Mouse (Mus musculus) neural tube, embryonic 12.5 days (tissue): ENCODE results near the gene Efhc1. TPM values are rescaled to one million over a fixed set of nuclear protein-coding genes. Genes with fewer than 3 reads are reported as not detected.

Experiments used
- ATAC-seq: fragments of 200-750 bp; cut with Nextera tagmentation; 2 replicates; pipeline ENCODE4 v1.8.0; 2017; ENCODE audit warnings: low read depth, mild to moderate bottlenecking, moderate TSS enrichment, moderate library complexity; ENCODE audit not compliant: low FRiP score
- H3K27ac ChIP-seq: fragments of 300-500 bp; sonication (generic); 2 replicates; pipeline ENCODE4 v1.5.1; 2016
- H3K27me3 ChIP-seq: fragments of 300-500 bp; sonication (generic); replicated peaks from 2 replicates; pipeline ENCODE4 v1.6.1; 2016; ENCODE audit warnings: mild to moderate bottlenecking
- H3K36me3 ChIP-seq: fragments of 300-500 bp; sonication (generic); 2 replicates; pipeline ENCODE4 v1.6.1; 2016; ENCODE audit warnings: mild to moderate bottlenecking
- H3K4me1 ChIP-seq: fragments of 300-500 bp; sonication (generic); 2 replicates; pipeline ENCODE4 v1.6.1; 2016
- H3K4me2 ChIP-seq: fragments of 300-500 bp; sonication (generic); replicated peaks from 2 replicates; pipeline ENCODE4 v1.6.1; 2016; ENCODE audit warnings: mild to moderate bottlenecking
- H3K4me3 ChIP-seq: fragments of 300-500 bp; sonication (generic); 2 replicates; pipeline ENCODE4 v1.5.1; 2016
- H3K9ac ChIP-seq: fragments of 300-500 bp; sonication (generic); 2 replicates; pipeline ENCODE4 v1.6.1; 2016; ENCODE audit warnings: mild to moderate bottlenecking
- H3K9me3 ChIP-seq: fragments of 300-500 bp; sonication (generic); 2 replicates; pipeline ENCODE4 v1.6.1; 2016; ENCODE audit warnings: mild to moderate bottlenecking
- WGBS: fragments of 180-500 bp; shearing (Covaris S2); methylation state at CpG from one replicate; pipeline ENCODE4 v1.1.7; 2016; 5-methylcytosine and 5-hydroxymethylcytosine counted together
- polyA plus RNA-seq: library from polyadenylated mRNA; unstranded; fragments of >200 nt; fragmentation: Nextera tagmentation; extraction: Ambion mirVana; gene quantifications from 2 replicates; pipeline ENCODE4 v1.2.1, GENCODE M21; 2016

Gene Efhc1
- polyA plus RNA-seq, 1 experiment from 2014 or later, result 1.4 TPM

GRCm38 (mm10) chr1:20996603-20997327 lies 45.3 kb downstream of the Efhc1 start:
- Histone ChIP-seq H3K36me3 (0 out of 2 replicates have a peak, but pooled peaks cover 3% of the 10 kb centered on the region), H3K27me3 (no peaks in the 10 kb centered on the region), H3K4me1 (0 out of 2 replicates have a peak, but pooled peaks cover 3% of the 10 kb centered on the region), H3K4me3 (no peak overlapping the region), H3K9ac (no peak overlapping the region), H3K9me3 (no peaks in the 10 kb centered on the region), H3K27ac (no peak overlapping the region), H3K4me2 (no peak overlapping the region)
- 59% methylated on average over 17 of the region's 17 CpGs for WGBS
- peak; percentile 45 for ATAC-seq

GRCm38 (mm10) chr1:20997328-20997689 lies 45.9 kb downstream of the Efhc1 start:
- Histone ChIP-seq H3K27ac (no peak overlapping the region), H3K36me3 (peaks cover 5% of the 10 kb centered on the region; the same call in 1 of the 2 replicates), H3K9me3 (no peaks in the 10 kb centered on the region), H3K4me3 (no peak overlapping the region), H3K4me1 (0 out of 2 replicates have a peak, but pooled peaks cover 3% of the 10 kb centered on the region), H3K27me3 (no peaks in the 10 kb centered on the region), H3K9ac (no peak overlapping the region), H3K4me2 (no peak overlapping the region)
- 81% methylated on average over 2 of the region's 2 CpGs for WGBS
- peak; percentile 10; the same call in 1 of the 2 replicates for ATAC-seq

GRCm38 (mm10) chr1:20997881-20998389 lies 46.5 kb downstream of the Efhc1 start:
- Histone ChIP-seq H3K4me3 (no peak overlapping the region), H3K4me2 (no peak overlapping the region), H3K4me1 (0 out of 2 replicates have a peak, but pooled peaks cover 3% of the 10 kb centered on the region), H3K36me3 (peaks cover 11% of the 10 kb centered on the region; the same call in 1 of the 2 replicates), H3K27ac (no peak overlapping the region), H3K27me3 (no peaks in the 10 kb centered on the region), H3K9ac (no peak overlapping the region), H3K9me3 (no peaks in the 10 kb centered on the region)
- ATAC-seq, result no peak
- WGBS, result 72% methylated on average over 13 of the region's 13 CpGs

DNA sequence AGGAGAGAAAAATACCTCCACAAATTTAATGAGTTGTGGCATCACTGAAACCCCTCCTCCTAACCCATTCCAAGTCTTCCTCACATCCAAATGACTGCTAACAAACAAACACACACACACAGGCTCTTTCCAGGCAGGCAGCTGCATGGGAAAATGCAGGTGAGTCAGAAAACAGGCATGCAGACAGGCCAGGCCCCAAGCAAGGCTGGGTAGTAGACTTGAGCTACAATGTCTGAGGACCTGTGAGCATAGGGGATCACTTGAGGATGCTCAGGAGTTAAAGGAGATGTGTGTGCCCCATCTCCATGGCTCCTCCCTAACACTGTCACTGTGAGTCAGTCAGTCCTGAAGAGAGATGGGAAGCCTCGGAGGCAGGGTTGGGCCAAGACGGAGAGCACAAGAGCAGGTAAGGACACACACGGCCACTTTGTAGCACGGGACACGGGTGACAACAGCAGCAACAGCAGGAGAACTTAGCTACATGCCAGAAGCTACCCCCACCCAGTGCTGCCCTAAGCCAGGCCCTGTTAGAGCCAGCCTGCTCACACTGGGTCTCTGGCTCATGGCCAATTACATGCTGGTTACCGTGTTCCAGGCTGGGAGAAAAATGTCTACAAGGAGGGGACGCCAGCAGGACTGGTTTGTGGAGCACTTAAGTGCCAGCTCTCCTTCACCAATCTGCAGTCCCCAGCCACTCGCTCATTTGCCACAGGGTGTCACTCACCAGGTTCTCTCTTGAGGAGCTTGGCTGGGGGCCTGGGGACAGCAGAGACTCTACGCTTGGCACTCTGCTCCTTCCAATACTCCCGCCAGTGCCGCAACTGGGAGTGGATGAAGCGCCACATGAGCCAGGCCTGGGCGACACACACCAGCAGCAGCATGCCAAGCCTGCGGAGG lies 51.1 kb downstream of the Efhc1 start:
- H3K4me2 ChIP-seq, result no peak overlapping the region
- WGBS, result 91% methylated on average over 14 of the region's 14 CpGs
- H3K4me3 ChIP-seq, result no peak overlapping the region
- H3K4me1 ChIP-seq, result no peaks in the 10 kb centered on the region
- ATAC-seq, result no peak
- no peaks in the 10 kb centered on the region for H3K9me3 ChIP-seq
- H3K27me3 ChIP-seq, result no peaks in the 10 kb centered on the region
- no peak overlapping the region for H3K27ac ChIP-seq
- H3K36me3 ChIP-seq, result peaks cover 18% of the 10 kb centered on the region; the same call in 1 of the 2 replicates
- H3K9ac ChIP-seq, result no peak overlapping the region

DNA sequence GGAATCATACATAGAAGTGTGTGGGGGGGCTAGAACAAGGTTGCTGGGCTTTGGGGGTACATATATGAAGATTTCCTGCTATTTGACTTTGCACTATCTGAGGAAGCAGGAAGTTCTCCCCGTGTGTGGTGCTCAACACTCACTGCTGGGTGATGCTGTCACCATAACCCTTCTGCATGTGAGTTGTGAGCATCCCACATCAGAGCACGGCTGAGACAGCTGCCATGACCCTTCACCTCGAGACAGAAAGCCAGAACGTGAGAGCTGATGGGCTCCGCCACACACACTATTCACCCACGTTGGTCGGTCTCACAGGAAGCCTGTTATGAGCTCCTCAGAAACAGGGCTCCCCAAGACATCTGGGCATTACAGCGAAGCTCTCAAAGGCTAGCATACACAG lies 53.2 kb downstream of the Efhc1 start:
- Histone ChIP-seq H3K27me3 (no peaks in the 10 kb centered on the region), H3K4me3 (no peak overlapping the region), H3K9me3 (no peaks in the 10 kb centered on the region), H3K4me1 (no peaks in the 10 kb centered on the region), H3K4me2 (no peak overlapping the region), H3K27ac (no peak overlapping the region), H3K36me3 (peaks cover 18% of the 10 kb centered on the region; the same call in 1 of the 2 replicates), H3K9ac (no peak overlapping the region)
- 84% methylated on average over 8 of the region's 8 CpGs for WGBS
- ATAC-seq, result no peak

DNA sequence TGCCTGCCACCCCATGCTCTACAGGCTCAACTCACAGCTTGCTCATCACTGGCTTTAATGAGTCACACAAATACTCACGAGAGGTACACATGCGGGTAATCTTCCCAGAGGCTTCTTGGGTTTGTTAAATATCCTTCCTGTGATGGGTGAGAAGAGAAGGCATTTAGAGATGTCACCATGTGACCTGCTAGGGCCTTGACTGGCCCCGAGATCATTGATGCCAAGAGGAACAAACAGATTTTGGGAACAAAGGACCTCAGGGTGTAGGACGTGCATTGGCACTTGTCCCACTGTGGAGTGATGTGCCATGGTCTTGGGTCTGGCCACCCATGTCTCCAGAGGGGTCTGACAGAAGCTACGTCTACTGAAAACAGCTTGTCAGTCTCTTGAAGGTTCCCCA lies 55.3 kb downstream of the Efhc1 start:
- Histone ChIP-seq H3K4me2 (no peak overlapping the region), H3K27me3 (no peaks in the 10 kb centered on the region), H3K36me3 (peaks cover 18% of the 10 kb centered on the region; the same call in 1 of the 2 replicates), H3K4me3 (no peak overlapping the region), H3K27ac (no peak overlapping the region), H3K9me3 (no peaks in the 10 kb centered on the region), H3K4me1 (no peaks in the 10 kb centered on the region), H3K9ac (no peak overlapping the region)
- WGBS, result 93% methylated on average over 5 of the region's 5 CpGs
- ATAC-seq, result no peak

DNA sequence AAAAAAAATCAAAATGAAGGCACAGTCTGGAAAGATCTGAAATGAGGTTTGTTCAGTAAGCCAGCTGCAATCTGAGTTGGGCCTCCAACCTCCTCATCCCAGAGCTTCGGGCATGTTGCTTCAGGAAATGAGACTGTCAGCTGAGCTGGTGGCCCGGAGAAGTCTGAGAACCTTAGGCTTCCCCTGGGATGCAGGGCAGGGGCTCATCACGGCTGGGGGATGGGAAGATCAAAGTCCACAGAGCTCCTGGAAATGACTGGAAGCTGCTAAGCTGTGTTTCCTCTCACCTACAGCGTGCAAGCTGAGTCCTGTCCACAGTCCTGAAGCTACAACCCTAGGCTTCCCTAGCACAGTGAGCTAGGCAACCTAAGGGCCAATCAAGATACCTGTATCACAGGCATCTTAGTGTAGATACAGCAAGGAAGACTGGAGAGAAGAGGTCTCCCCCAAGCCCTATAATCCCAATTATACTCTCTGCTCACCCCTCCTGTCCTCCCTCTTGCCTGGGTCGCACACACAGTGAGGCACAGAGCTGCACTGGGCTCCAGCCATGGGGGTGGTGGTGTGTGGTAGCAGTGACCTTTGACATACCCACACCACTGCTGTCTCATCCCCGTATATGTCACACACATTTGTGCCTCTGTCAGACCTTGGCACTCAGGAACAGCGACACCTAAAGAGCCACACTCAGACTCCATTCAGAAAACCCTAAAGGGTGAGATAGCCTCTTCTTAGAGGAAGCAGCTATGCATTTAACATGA lies 56.7 kb downstream of the Efhc1 start:
- 81% methylated on average over 7 of the region's 7 CpGs for WGBS
- H3K4me2 ChIP-seq, result no peak overlapping the region
- no peak overlapping the region for H3K27ac ChIP-seq
- no peak for ATAC-seq
- H3K4me1 ChIP-seq, result no peaks in the 10 kb centered on the region
- H3K36me3 ChIP-seq, result 0 out of 2 replicates have a peak, but pooled peaks cover 9% of the 10 kb centered on the region
- no peaks in the 10 kb centered on the region for H3K27me3 ChIP-seq
- H3K9me3 ChIP-seq, result no peaks in the 10 kb centered on the region
- no peak overlapping the region for H3K9ac ChIP-seq
- no peak overlapping the region for H3K4me3 ChIP-seq

DNA sequence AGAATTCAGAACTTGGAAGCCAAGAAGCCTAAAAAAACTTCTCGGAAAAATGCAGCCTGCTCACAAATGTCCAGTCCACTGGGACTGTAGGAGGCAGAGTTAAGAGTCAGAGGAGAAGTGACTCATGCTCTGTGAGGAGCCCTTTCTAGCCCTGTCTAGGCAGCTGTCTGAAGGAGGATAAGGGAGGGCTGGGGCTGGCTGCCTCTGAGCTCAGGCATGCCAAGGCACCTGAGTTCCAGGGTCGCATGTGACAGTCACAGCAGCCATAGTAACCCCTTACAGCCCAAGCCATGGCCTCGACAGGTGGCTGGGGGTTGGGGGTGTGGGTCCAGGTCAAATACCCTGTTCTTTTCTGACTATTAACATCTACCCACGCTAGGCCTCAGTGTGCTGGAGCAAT lies 57.5 kb downstream of the Efhc1 start:
- Histone ChIP-seq H3K27ac (no peak overlapping the region), H3K9ac (no peak overlapping the region), H3K9me3 (no peaks in the 10 kb centered on the region), H3K36me3 (0 out of 2 replicates have a peak, but pooled peaks cover 4% of the 10 kb centered on the region), H3K27me3 (no peaks in the 10 kb centered on the region), H3K4me2 (no peak overlapping the region), H3K4me1 (no peaks in the 10 kb centered on the region), H3K4me3 (no peak overlapping the region)
- ATAC-seq, result no peak
- WGBS, result 73% methylated on average over 4 of the region's 4 CpGs

GRCm38 (mm10) chr1:21010282-21010800 lies 58.9 kb downstream of the Efhc1 start:
- 0 out of 2 replicates have a peak, but pooled peaks cover 4% of the 10 kb centered on the region for H3K36me3 ChIP-seq
- no peaks in the 10 kb centered on the region for H3K27me3 ChIP-seq
- H3K4me2 ChIP-seq, result no peak overlapping the region
- H3K9me3 ChIP-seq, result no peaks in the 10 kb centered on the region
- H3K9ac ChIP-seq, result no peak overlapping the region
- H3K4me1 ChIP-seq, result no peaks in the 10 kb centered on the region
- no peak for ATAC-seq
- 77% methylated on average over 6 of the region's 6 CpGs for WGBS
- no peak overlapping the region for H3K27ac ChIP-seq
- no peak overlapping the region for H3K4me3 ChIP-seq

- H3K27ac ChIP-seq, result no peak overlapping the region
- 69% methylated on average over 8 of the region's 8 CpGs for WGBS
- 0 out of 2 replicates have a peak, but pooled peaks cover 4% of the 10 kb centered on the region for H3K36me3 ChIP-seq
- no peaks in the 10 kb centered on the region for H3K9me3 ChIP-seq
- H3K4me3 ChIP-seq, result no peak overlapping the region
- no peak overlapping the region for H3K9ac ChIP-seq
- no peaks in the 10 kb centered on the region for H3K4me1 ChIP-seq
- no peak for ATAC-seq
- H3K27me3 ChIP-seq, result no peaks in the 10 kb centered on the region
- no peak overlapping the region for H3K4me2 ChIP-seq
Observed at GRCm38 (mm10) chr1:21014463-21014862, 63.0 kb downstream of the Efhc1 start.

- Histone ChIP-seq H3K4me1 (no peaks in the 10 kb centered on the region), H3K9me3 (no peaks in the 10 kb centered on the region), H3K27ac (no peak overlapping the region), H3K36me3 (no peaks in the 10 kb centered on the region), H3K4me3 (no peak overlapping the region), H3K27me3 (no peaks in the 10 kb centered on the region), H3K4me2 (no peak overlapping the region), H3K9ac (no peak overlapping the region)
- 82% methylated on average over 3 of the region's 3 CpGs for WGBS
- ATAC-seq, result no peak
Observed at GRCm38 (mm10) chr1:21023101-21023500, 71.7 kb downstream of the Efhc1 start.
